Mouse (Mus musculus): Measurements from ENCODE around the gene Pnlip. TPM values are rescaled to one million over a fixed set of nuclear protein-coding genes. Genes with fewer than 3 reads are reported as not detected.

Gene Pnlip
- polyA plus RNA-seq, 1 experiment, result not detected

DNA sequence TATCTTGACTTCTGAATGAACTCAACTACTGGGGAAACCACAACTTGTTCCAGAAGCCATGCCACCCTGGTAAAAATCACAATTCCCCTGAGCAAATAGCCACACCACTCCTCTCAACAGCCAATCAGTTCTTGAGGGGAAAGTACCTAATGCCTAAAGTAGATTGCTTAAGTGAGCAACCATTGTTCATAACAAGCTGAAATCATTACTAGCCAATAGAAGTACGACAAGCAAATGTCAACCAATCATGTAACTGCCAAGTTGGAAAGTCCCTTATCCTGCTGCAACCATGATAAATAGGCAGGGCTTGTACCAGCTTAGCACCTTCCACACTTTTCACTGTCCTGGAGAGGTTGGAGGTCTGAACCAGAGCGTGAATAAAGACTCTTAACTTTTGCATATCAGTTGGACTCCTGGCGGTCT, 22.9 kb upstream of the Pnlip start:
- H3K27ac ChIP-seq (ENCODE audit: insufficient read depth, low read depth, low read length), result no peak overlapping the region
- TF ChIP-seq CTCF (IDR thresholded peaks at IDR 0.05; ENCODE audit: low read depth, low read length), result no peak
- TF ChIP-seq POLR2A (IDR thresholded peaks at IDR 0.05; ENCODE audit: borderline replicate concordance, low read depth, low read length), result no peak
- no peak overlapping the region for H3K4me3 ChIP-seq (ENCODE audit: insufficient read depth, low read length)
- no peaks in the 10 kb centered on the region for H3K4me1 ChIP-seq (ENCODE audit: control insufficient read depth, insufficient read depth, low read length)

GRCm38 (mm10) chr19:58650036-58650435, 2.3 kb upstream of the Pnlip start:
- Histone ChIP-seq H3K4me1 (ENCODE audit: control insufficient read depth, insufficient read depth, low read length) (no peaks in the 10 kb centered on the region), H3K4me3 (ENCODE audit: insufficient read depth, low read length) (no peak overlapping the region), H3K27ac (ENCODE audit: insufficient read depth, low read depth, low read length) (no peak overlapping the region)
- no peak for TF ChIP-seq POLR2A (IDR thresholded peaks at IDR 0.05; ENCODE audit: borderline replicate concordance, low read depth, low read length)
- TF ChIP-seq CTCF (IDR thresholded peaks at IDR 0.05; ENCODE audit: low read depth, low read length), result no peak

DNA sequence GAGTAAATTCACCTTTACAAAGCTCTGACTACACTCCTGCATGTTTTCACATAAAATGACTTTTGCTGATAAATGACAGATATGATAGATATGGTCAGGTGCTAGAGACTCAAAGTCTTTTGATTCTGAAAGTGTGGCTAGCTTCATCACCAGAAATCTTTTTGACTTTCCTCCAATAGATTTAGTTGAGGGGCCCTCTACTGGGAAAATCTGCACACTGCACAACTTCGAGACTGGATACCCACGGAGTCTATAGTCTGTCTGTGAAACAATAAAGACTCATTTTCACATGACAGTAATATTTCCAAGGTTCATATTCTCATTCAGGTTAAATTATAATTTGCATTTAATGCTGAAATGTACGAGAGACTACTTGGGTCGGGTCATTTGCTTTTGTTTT, 9.8 kb downstream of the Pnlip start:
- TF ChIP-seq POLR2A (IDR thresholded peaks at IDR 0.05; ENCODE audit: borderline replicate concordance, low read depth, low read length) (no peak), CTCF (IDR thresholded peaks at IDR 0.05; ENCODE audit: low read depth, low read length) (no peak)
- no peak overlapping the region for H3K4me3 ChIP-seq (ENCODE audit: insufficient read depth, low read length)
- H3K27ac ChIP-seq (ENCODE audit: insufficient read depth, low read depth, low read length), result no peak overlapping the region
- H3K4me1 ChIP-seq (ENCODE audit: control insufficient read depth, insufficient read depth, low read length), result no peaks in the 10 kb centered on the region

- Histone ChIP-seq H3K27ac (ENCODE audit: insufficient read depth, low read depth, low read length) (no peak overlapping the region), H3K4me1 (ENCODE audit: control insufficient read depth, insufficient read depth, low read length) (no peaks in the 10 kb centered on the region), H3K4me3 (ENCODE audit: insufficient read depth, low read length) (no peak overlapping the region)
- TF ChIP-seq CTCF (IDR thresholded peaks at IDR 0.05; ENCODE audit: low read depth, low read length) (no peak), POLR2A (IDR thresholded peaks at IDR 0.05; ENCODE audit: borderline replicate concordance, low read depth, low read length) (no peak)
Measured at GRCm38 (mm10) chr19:58663317-58663716, 11.0 kb downstream of the Pnlip start.

DNA sequence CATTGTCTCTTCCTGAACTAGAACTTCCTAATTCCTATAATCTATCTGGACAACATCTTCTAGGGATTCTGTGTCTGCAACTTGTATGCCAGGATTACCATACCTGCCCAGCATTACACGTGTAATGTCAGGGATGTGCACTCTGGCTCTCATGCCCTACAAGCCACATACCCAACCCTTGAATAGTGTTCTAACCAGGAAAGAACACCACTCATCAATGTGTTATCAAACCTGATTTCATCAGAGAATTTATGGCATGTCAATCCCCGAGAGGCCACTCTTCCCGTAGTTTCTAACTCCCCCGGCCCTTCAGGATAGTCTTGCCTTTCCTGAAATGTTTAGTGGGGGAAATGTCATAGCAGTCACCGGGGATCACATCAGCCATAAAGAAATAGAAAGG, 12.6 kb downstream of the Pnlip start:
- Histone ChIP-seq H3K4me3 (ENCODE audit: insufficient read depth, low read length) (no peak overlapping the region), H3K27ac (ENCODE audit: insufficient read depth, low read depth, low read length) (no peak overlapping the region), H3K4me1 (ENCODE audit: control insufficient read depth, insufficient read depth, low read length) (no peaks in the 10 kb centered on the region)
- TF ChIP-seq POLR2A (IDR thresholded peaks at IDR 0.05; ENCODE audit: borderline replicate concordance, low read depth, low read length), result no peak
- no peak for TF ChIP-seq CTCF (IDR thresholded peaks at IDR 0.05; ENCODE audit: low read depth, low read length)

DNA sequence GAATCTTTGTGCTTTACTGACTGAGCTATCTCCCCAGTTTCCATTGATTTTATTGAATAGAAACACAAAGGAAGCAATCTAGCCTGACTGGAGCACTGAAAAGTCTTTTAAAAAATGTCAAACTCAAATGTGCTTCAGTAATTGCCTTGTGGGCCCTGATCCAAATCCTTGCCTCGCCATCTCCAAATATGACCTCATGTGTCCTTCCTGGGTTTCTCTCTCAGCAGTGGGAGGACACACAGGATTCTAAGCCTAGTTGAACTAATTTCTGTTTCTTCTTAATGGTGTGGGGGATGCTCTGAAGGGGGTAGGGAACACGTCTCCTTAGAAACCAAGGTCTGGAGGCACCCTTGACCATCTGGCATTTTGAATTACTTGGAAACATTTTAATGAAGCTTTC, 22.3 kb downstream of the Pnlip start:
- Histone ChIP-seq H3K27ac (ENCODE audit: insufficient read depth, low read depth, low read length) (no peak overlapping the region), H3K4me1 (ENCODE audit: control insufficient read depth, insufficient read depth, low read length) (no peaks in the 10 kb centered on the region), H3K4me3 (ENCODE audit: insufficient read depth, low read length) (no peak overlapping the region)
- TF ChIP-seq CTCF (IDR thresholded peaks at IDR 0.05; ENCODE audit: low read depth, low read length) (no peak), POLR2A (IDR thresholded peaks at IDR 0.05; ENCODE audit: borderline replicate concordance, low read depth, low read length) (no peak)

DNA sequence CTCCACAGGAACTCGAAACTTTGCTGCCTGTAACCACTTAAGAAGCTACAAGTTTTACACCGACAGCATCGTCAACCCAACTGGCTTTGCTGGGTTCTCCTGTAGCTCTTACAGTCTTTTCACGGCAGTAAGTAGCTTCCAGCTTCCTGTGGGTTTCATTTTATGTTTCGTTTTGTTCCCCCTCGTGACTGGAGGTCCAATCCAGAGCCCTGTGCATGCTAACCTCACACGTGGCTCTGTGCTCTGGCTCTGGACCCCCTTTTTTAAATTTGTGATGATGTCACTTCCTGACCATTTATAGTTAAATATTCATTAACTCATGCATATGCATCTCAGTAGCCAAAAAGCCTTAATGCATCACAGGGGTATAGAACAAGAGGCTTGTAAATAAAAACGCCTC, 24.8 kb downstream of the Pnlip start:
- H3K4me1 ChIP-seq (ENCODE audit: control insufficient read depth, insufficient read depth, low read length), result no peaks in the 10 kb centered on the region
- H3K27ac ChIP-seq (ENCODE audit: insufficient read depth, low read depth, low read length), result no peak overlapping the region
- peak overlapping the region; percentile 14; the same call in 1 of the 2 replicates for H3K4me3 ChIP-seq (ENCODE audit: insufficient read depth, low read length)
- no peak for TF ChIP-seq POLR2A (IDR thresholded peaks at IDR 0.05; ENCODE audit: borderline replicate concordance, low read depth, low read length)
- no peak for TF ChIP-seq CTCF (IDR thresholded peaks at IDR 0.05; ENCODE audit: low read depth, low read length)

DNA sequence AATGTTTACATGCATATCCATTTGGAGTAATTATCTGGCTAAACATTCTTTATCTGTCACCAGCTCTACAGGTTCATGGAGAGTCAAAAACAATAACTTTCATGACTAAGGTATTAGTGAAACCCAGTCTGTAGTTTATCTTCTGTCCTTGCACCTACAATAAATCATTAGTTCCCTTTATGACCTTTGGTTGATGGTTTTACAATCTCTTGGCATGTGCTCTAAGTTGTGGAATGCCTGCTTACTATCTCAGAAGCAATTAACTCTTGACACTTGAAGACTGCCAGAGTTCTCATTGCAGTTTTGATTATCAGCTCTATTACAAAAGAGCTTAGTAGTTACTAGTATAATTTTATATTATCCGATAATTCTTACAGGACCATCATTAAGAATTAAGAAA, 36.6 kb downstream of the Pnlip start:
- Histone ChIP-seq H3K4me3 (ENCODE audit: insufficient read depth, low read length) (no peak overlapping the region), H3K4me1 (ENCODE audit: control insufficient read depth, insufficient read depth, low read length) (no peaks in the 10 kb centered on the region), H3K27ac (ENCODE audit: insufficient read depth, low read depth, low read length) (no peak overlapping the region)
- TF ChIP-seq CTCF (IDR thresholded peaks at IDR 0.05; ENCODE audit: low read depth, low read length), result no peak
- no peak for TF ChIP-seq POLR2A (IDR thresholded peaks at IDR 0.05; ENCODE audit: borderline replicate concordance, low read depth, low read length)

- H3K27ac ChIP-seq (ENCODE audit: insufficient read depth, low read depth, low read length), result no peak overlapping the region
- H3K4me3 ChIP-seq (ENCODE audit: insufficient read depth, low read length), result no peak overlapping the region
- TF ChIP-seq POLR2A (IDR thresholded peaks at IDR 0.05; ENCODE audit: borderline replicate concordance, low read depth, low read length) (no peak), CTCF (IDR thresholded peaks at IDR 0.05; ENCODE audit: low read depth, low read length) (no peak)
- no peaks in the 10 kb centered on the region for H3K4me1 ChIP-seq (ENCODE audit: control insufficient read depth, insufficient read depth, low read length)
Measured at GRCm38 (mm10) chr19:58695314-58695713, 43.0 kb downstream of the Pnlip start.

- H3K27ac ChIP-seq (ENCODE audit: insufficient read depth, low read depth, low read length), result no peak overlapping the region
- TF ChIP-seq CTCF (IDR thresholded peaks at IDR 0.05; ENCODE audit: low read depth, low read length), result no peak
- no peak for TF ChIP-seq POLR2A (IDR thresholded peaks at IDR 0.05; ENCODE audit: borderline replicate concordance, low read depth, low read length)
- no peak overlapping the region for H3K4me3 ChIP-seq (ENCODE audit: insufficient read depth, low read length)
- no peaks in the 10 kb centered on the region for H3K4me1 ChIP-seq (ENCODE audit: control insufficient read depth, insufficient read depth, low read length)
Measured at GRCm38 (mm10) chr19:58696235-58696634, 43.9 kb downstream of the Pnlip start.

DNA sequence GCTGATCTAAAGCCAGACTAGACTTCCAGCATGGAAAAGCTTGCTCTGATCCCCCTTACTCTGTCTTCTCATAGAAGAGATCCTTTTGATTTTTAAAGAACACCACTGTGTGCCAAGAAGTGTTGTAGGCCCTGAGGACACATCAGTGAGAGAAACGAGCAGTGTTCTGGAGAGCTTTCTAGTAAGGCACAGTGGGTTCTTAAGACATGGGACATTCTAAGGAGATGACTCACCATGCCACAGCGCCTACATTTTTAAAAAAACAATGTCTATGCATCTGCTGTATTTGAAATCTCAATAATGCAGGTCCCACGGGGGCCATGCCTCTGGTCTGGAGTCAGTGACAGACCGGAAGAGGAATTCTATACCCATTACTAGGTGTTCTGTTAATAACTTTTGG, 52.3 kb downstream of the Pnlip start:
- TF ChIP-seq CTCF (IDR thresholded peaks at IDR 0.05; ENCODE audit: low read depth, low read length) (no peak), POLR2A (IDR thresholded peaks at IDR 0.05; ENCODE audit: borderline replicate concordance, low read depth, low read length) (no peak)
- H3K4me1 ChIP-seq (ENCODE audit: control insufficient read depth, insufficient read depth, low read length), result no peaks in the 10 kb centered on the region

More for the DNA sequence above, 52.3 kb downstream of the Pnlip start:
- Histone ChIP-seq H3K27ac (ENCODE audit: insufficient read depth, low read depth, low read length) (no peak overlapping the region), H3K4me3 (ENCODE audit: insufficient read depth, low read length) (no peak overlapping the region)

Measured in bone marrow macrophage, adult 2 months (primary cell).